Mouse (Mus musculus): ENCODE measurements around the gene Slc34a1.

GRCm38 (mm10) chr13:55408546-55409120 lies 10.6 kb downstream of the Slc34a1 start:
- TF ChIP-seq CTCF (IDR thresholded peaks at IDR 0.05; ENCODE audit: low read depth) (no peak), EP300 (IDR thresholded peaks at IDR 0.05; ENCODE audit: low read depth) (no peak)
